Mouse (Mus musculus): Measurements from ENCODE around the gene Clba1.

- no peak for TF ChIP-seq GATA1 (IDR thresholded peaks at IDR 0.05; ENCODE audit: low read length)
- no peak for TF ChIP-seq TAL1 (IDR thresholded peaks at IDR 0.05; ENCODE audit: low read length)
Measured at GRCm38 (mm10) chr12:112763176-112763575, 45.6 kb upstream of the Clba1 start.
